Mouse (Mus musculus) heart, embryonic 16.5 days (tissue): ENCODE data around the gene Elovl6. TPM values are rescaled to one million over a fixed set of nuclear protein-coding genes. Genes with fewer than 3 reads are reported as not detected.

Source experiments
- ATAC-seq: fragments of 200-750 bp; cut with Nextera tagmentation; replicated peaks from 2 replicates; pipeline ENCODE4 v1.8.0; 2017; ENCODE audit warnings: moderate number of reproducible peaks; ENCODE audit not compliant: insufficient read depth, low FRiP score; ENCODE audit errors: extremely low read depth
- H3K27ac ChIP-seq: fragments of 300-500 bp; sonication (generic); 2 replicates; pipeline ENCODE4 v1.5.1; 2014; ENCODE audit warnings: mild to moderate bottlenecking, low read length, control low read depth, moderate library complexity
- H3K27me3 ChIP-seq: fragments of 300-500 bp; sonication (generic); 2 replicates; pipeline ENCODE4 v1.6.1; 2014; ENCODE audit warnings: low read length, mixed read lengths; ENCODE audit not compliant: control insufficient read depth, insufficient read depth
- H3K36me3 ChIP-seq: fragments of 300-500 bp; sonication (generic); 2 replicates; pipeline ENCODE4 v1.6.1; 2014; ENCODE audit not compliant: control insufficient read depth, insufficient read depth
- H3K4me1 ChIP-seq: fragments of 300-500 bp; sonication (generic); 2 replicates; pipeline ENCODE4 v1.6.1; 2014; ENCODE audit warnings: low read length, mixed read lengths; ENCODE audit not compliant: control insufficient read depth, insufficient read depth
- H3K4me2 ChIP-seq: fragments of 300-500 bp; sonication (generic); 2 replicates; pipeline ENCODE4 v1.6.1; 2014; ENCODE audit warnings: low read depth, mild to moderate bottlenecking, control low read depth, low read length
- H3K4me3 ChIP-seq: fragments of 300-500 bp; sonication (generic); 2 replicates; pipeline ENCODE4 v1.5.1; 2014; ENCODE audit warnings: mild to moderate bottlenecking, control low read depth, low read length
- H3K9ac ChIP-seq: fragments of 300-500 bp; sonication (generic); 2 replicates; pipeline ENCODE4 v1.6.1; 2014; ENCODE audit warnings: low read length, control low read depth
- H3K9me3 ChIP-seq: fragments of 300-500 bp; sonication (generic); replicated peaks from 2 replicates; pipeline ENCODE4 v1.6.1; 2016; ENCODE audit warnings: low read length; ENCODE audit not compliant: control insufficient read depth
- WGBS: fragments of 180-500 bp; shearing (Covaris S2); extraction: QIAGEN DNeasy Blood & Tissue Kit; methylation state at CpG from one replicate; pipeline ENCODE4 v1.1.7; 2014; 5-methylcytosine and 5-hydroxymethylcytosine counted together
- microRNA-seq: library from miRNA; unstranded; fragments of <30 nt; microRNA quantifications from one replicate; pipeline ENCODE4, GENCODE M21; 2017
- polyA plus RNA-seq: library from polyadenylated mRNA; unstranded; fragments of >200 nt; fragmentation: Nextera tagmentation; extraction: Ambion mirVana; gene quantifications from 2 replicates; pipeline ENCODE4 v1.2.1, GENCODE M21; 2015

The Elovl6 gene
- polyA plus RNA-seq, 1 experiment from 2014 or later: 10.2 TPM

- Histone ChIP-seq H3K27ac (no peak overlapping the region), H3K36me3 (no peaks in the 10 kb centered on the region), H3K4me1 (no peaks in the 10 kb centered on the region), H3K4me3 (no peak overlapping the region), H3K9ac (no peak overlapping the region), H3K4me2 (no peak overlapping the region), H3K27me3 (no peaks in the 10 kb centered on the region), H3K9me3 (0 out of 2 replicates have a peak, but pooled peaks cover 2% of the 10 kb centered on the region)
- WGBS: 74% methylated on average over 10 of the region's 10 CpGs
- no peak for ATAC-seq
Observed at GRCm38 (mm10) chr3:129683060-129683679, 151.0 kb downstream of the Elovl6 start.

GRCm38 (mm10) chr3:129686196-129686595 is 154.0 kb downstream of the Elovl6 start:
- Histone ChIP-seq H3K9ac (no peak overlapping the region), H3K4me2 (no peak overlapping the region), H3K9me3 (0 out of 2 replicates have a peak, but pooled peaks cover 2% of the 10 kb centered on the region), H3K27me3 (no peaks in the 10 kb centered on the region), H3K4me1 (no peaks in the 10 kb centered on the region), H3K4me3 (no peak overlapping the region), H3K36me3 (no peaks in the 10 kb centered on the region), H3K27ac (no peak overlapping the region)
- WGBS: 81% methylated on average over 12 of the region's 12 CpGs
- no peak for ATAC-seq

- H3K36me3 ChIP-seq: no peaks in the 10 kb centered on the region
- WGBS: 54% methylated on average over 8 of the region's 8 CpGs
Observed at GRCm38 (mm10) chr3:129686698-129687333, 154.7 kb downstream of the Elovl6 start.

GRCm38 (mm10) chr3:129687429-129687828 is 155.3 kb downstream of the Elovl6 start:
- no peak overlapping the region for H3K9ac ChIP-seq
- WGBS: 71% methylated on average over 5 of the region's 5 CpGs
- H3K4me2 ChIP-seq: no peak overlapping the region
- ATAC-seq: no peak
- no peak overlapping the region for H3K4me3 ChIP-seq
- H3K27ac ChIP-seq: no peak overlapping the region
- H3K36me3 ChIP-seq: no peaks in the 10 kb centered on the region
- H3K27me3 ChIP-seq: no peaks in the 10 kb centered on the region
- no peaks in the 10 kb centered on the region for H3K4me1 ChIP-seq
- no peaks in the 10 kb centered on the region for H3K9me3 ChIP-seq

More at GRCm38 (mm10) chr3:129686698-129687333, 154.7 kb downstream of the Elovl6 start:
- H3K27me3 ChIP-seq: no peaks in the 10 kb centered on the region
- no peaks in the 10 kb centered on the region for H3K9me3 ChIP-seq
- H3K4me2 ChIP-seq: no peak overlapping the region
- H3K9ac ChIP-seq: no peak overlapping the region
- no peak overlapping the region for H3K27ac ChIP-seq
- no peak for ATAC-seq
- no peak overlapping the region for H3K4me3 ChIP-seq
- no peaks in the 10 kb centered on the region for H3K4me1 ChIP-seq

Small RNAs within 50 kb of the gene (microRNA-seq; reads per million reads assigned to microRNA genes)
- gene Gm24515: not detected

Other genes with a start within 250 kb of the Elovl6 start
- gene Enpep, start 199.6 kb upstream of the Elovl6 start, polyA plus RNA-seq: 14.4 and 16.4 TPM in 2 replicates
- gene Egf, start 223.0 kb downstream of the Elovl6 start, polyA plus RNA-seq: 2.0 and 2.7 TPM in 2 replicates